Mouse (Mus musculus): Measurements from ENCODE around the gene Bnip2. TPM values are rescaled to one million over a fixed set of nuclear protein-coding genes. Genes with fewer than 3 reads are reported as not detected.

The Bnip2 gene
- polyA plus RNA-seq, 1 experiment: 20.7 TPM

DNA sequence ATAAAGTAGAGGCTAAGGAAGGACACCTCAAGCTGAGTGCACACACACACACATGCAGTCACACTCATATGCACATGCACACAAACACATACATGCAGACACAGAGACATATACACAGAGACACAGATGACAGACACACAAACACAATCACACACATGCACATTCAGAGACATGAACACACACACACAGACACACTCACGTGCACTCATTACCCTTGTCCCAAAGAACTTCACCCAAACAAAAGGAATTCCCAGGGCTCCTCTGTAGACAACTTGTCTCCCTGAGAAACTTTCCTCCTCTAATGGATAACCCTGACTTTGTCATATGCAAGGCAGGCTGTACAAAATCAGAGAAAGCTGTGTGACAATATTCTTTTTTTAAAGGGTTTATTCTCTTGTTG lies 3.7 kb upstream of the Bnip2 start:
- TF ChIP-seq CTCF (IDR thresholded peaks at IDR 0.05; ENCODE audit: control insufficient read depth, insufficient read depth, insufficient replicate concordance, low read depth, low read length): no peak
- no peak for TF ChIP-seq POLR2A (IDR thresholded peaks at IDR 0.05; ENCODE audit: control insufficient read depth, low read depth, low read length)
- H3K4me3 ChIP-seq (ENCODE audit: control insufficient read depth, low read depth, low read length): no peak overlapping the region
- H3K36me3 ChIP-seq (ENCODE audit: control insufficient read depth, insufficient read depth, low read length): no peaks in the 10 kb centered on the region
- H3K27ac ChIP-seq (ENCODE audit: control insufficient read depth, insufficient read depth, low read depth, low read length): no peak overlapping the region
- H3K4me1 ChIP-seq (ENCODE audit: control insufficient read depth, insufficient read depth, low read length): peaks cover 4% of the 10 kb centered on the region; the same call in 1 of the 2 replicates
- no peaks in the 10 kb centered on the region for H3K27me3 ChIP-seq (ENCODE audit: control insufficient read depth, insufficient read depth, low read length)

DNA sequence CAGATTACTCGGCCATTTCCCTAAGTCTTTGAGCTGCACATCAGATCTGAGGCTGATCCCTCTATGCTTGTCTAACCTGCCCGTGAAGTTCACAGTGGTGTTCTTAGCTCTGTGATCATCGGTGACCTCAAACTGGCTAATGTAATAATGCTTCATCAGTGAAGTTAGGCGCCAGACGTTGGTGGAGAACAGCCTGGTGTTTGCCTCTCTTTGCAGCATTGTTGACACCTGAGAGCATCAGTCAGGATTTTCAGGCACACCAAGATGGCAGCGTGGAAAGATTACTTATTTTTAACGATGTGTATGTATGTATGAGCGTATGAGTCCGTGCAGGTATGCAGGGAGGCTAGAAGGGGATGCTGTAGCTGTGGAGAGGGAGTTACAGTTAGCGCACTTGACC lies 3.2 kb upstream of the Bnip2 start:
- TF ChIP-seq CTCF (IDR thresholded peaks at IDR 0.05; ENCODE audit: control insufficient read depth, insufficient read depth, insufficient replicate concordance, low read depth, low read length): no peak
- TF ChIP-seq POLR2A (IDR thresholded peaks at IDR 0.05; ENCODE audit: control insufficient read depth, low read depth, low read length): no peak
- no peak overlapping the region for H3K4me3 ChIP-seq (ENCODE audit: control insufficient read depth, low read depth, low read length)
- H3K36me3 ChIP-seq (ENCODE audit: control insufficient read depth, insufficient read depth, low read length): no peaks in the 10 kb centered on the region
- peaks cover 4% of the 10 kb centered on the region; the same call in 1 of the 2 replicates for H3K4me1 ChIP-seq (ENCODE audit: control insufficient read depth, insufficient read depth, low read length)
- no peaks in the 10 kb centered on the region for H3K27me3 ChIP-seq (ENCODE audit: control insufficient read depth, insufficient read depth, low read length)
- H3K27ac ChIP-seq (ENCODE audit: control insufficient read depth, insufficient read depth, low read depth, low read length): no peak overlapping the region

DNA sequence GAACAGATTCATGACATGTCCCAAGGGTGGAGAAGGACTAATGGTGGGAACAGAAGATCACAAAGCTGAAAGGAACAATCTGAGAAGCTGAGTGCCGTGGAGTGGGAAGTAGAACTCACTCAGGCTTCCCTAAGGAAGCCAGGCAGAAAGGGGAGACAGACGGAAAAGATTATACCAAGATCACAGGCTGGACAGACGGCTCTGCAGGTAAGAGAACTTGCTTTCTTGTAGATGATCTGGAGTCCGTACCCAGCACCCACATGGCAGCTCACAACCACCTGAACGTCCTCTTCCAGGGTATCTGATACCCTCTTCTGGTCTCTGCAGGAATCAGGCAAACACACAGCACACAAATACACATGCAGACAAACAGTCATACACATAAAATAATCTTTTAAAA lies 2.7 kb upstream of the Bnip2 start:
- TF ChIP-seq CTCF (IDR thresholded peaks at IDR 0.05; ENCODE audit: control insufficient read depth, insufficient read depth, insufficient replicate concordance, low read depth, low read length) (no peak), POLR2A (IDR thresholded peaks at IDR 0.05; ENCODE audit: control insufficient read depth, low read depth, low read length) (no peak)
- H3K4me3 ChIP-seq (ENCODE audit: control insufficient read depth, low read depth, low read length): no peak overlapping the region
- H3K4me1 ChIP-seq (ENCODE audit: control insufficient read depth, insufficient read depth, low read length): peaks cover 4% of the 10 kb centered on the region; the same call in 1 of the 2 replicates
- no peak overlapping the region for H3K27ac ChIP-seq (ENCODE audit: control insufficient read depth, insufficient read depth, low read depth, low read length)
- H3K36me3 ChIP-seq (ENCODE audit: control insufficient read depth, insufficient read depth, low read length): no peaks in the 10 kb centered on the region
- no peaks in the 10 kb centered on the region for H3K27me3 ChIP-seq (ENCODE audit: control insufficient read depth, insufficient read depth, low read length)

- TF ChIP-seq CTCF (IDR thresholded peaks at IDR 0.05; ENCODE audit: control insufficient read depth, insufficient read depth, insufficient replicate concordance, low read depth, low read length): no peak
- TF ChIP-seq POLR2A (IDR thresholded peaks at IDR 0.05; ENCODE audit: control insufficient read depth, low read depth, low read length): no peak
- Histone ChIP-seq H3K36me3 (ENCODE audit: control insufficient read depth, insufficient read depth, low read length) (no peaks in the 10 kb centered on the region), H3K27ac (ENCODE audit: control insufficient read depth, insufficient read depth, low read depth, low read length) (no peak overlapping the region)
These were observed 1.7 kb upstream of the Bnip2 start for GRCm38 (mm10) chr9:69987579-69987978.

GRCm38 (mm10) chr9:69988706-69989302 lies 462 bp upstream of the Bnip2 start:
- Histone ChIP-seq H3K4me1 (ENCODE audit: control insufficient read depth, insufficient read depth, low read length) (peaks cover 4% of the 10 kb centered on the region; the same call in 1 of the 2 replicates), H3K27ac (ENCODE audit: control insufficient read depth, insufficient read depth, low read depth, low read length) (peak overlapping the region; percentile 78), H3K4me3 (ENCODE audit: control insufficient read depth, low read depth, low read length) (peak overlapping the region; percentile 97), H3K27me3 (ENCODE audit: control insufficient read depth, insufficient read depth, low read length) (no peaks in the 10 kb centered on the region), H3K36me3 (ENCODE audit: control insufficient read depth, insufficient read depth, low read length) (no peaks in the 10 kb centered on the region)
- no peak for TF ChIP-seq CTCF (IDR thresholded peaks at IDR 0.05; ENCODE audit: control insufficient read depth, insufficient read depth, insufficient replicate concordance, low read depth, low read length)
- no peak for TF ChIP-seq POLR2A (IDR thresholded peaks at IDR 0.05; ENCODE audit: control insufficient read depth, low read depth, low read length)

More at GRCm38 (mm10) chr9:69987579-69987978, 1.7 kb upstream of the Bnip2 start:
- Histone ChIP-seq H3K4me3 (ENCODE audit: control insufficient read depth, low read depth, low read length) (no peak overlapping the region), H3K4me1 (ENCODE audit: control insufficient read depth, insufficient read depth, low read length) (peaks cover 4% of the 10 kb centered on the region; the same call in 1 of the 2 replicates), H3K27me3 (ENCODE audit: control insufficient read depth, insufficient read depth, low read length) (no peaks in the 10 kb centered on the region)

DNA sequence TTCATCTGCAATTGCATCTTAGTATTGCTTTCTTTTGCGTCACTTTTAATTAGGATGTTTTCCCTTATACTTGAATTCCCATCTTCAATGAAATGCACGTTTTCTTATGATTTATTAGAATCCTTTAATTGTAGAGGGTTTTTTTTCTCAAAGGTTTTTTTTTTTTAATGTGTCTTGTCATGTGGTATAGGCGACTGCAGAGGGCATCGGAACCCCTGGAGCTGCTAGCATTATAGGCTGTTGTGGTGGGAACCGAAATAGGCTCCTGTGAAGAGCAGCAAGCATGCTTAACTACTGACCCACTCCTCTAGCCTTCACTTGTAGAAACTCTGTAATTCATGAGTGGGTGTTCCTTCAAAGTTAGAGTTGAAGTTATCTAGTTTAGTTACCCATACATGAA lies 1.1 kb downstream of the Bnip2 start:
- no peak for TF ChIP-seq CTCF (IDR thresholded peaks at IDR 0.05; ENCODE audit: control insufficient read depth, insufficient read depth, insufficient replicate concordance, low read depth, low read length)
- no peaks in the 10 kb centered on the region for H3K27me3 ChIP-seq (ENCODE audit: control insufficient read depth, insufficient read depth, low read length)
- no peak overlapping the region for H3K4me3 ChIP-seq (ENCODE audit: control insufficient read depth, low read depth, low read length)
- no peaks in the 10 kb centered on the region for H3K36me3 ChIP-seq (ENCODE audit: control insufficient read depth, insufficient read depth, low read length)
- H3K27ac ChIP-seq (ENCODE audit: control insufficient read depth, insufficient read depth, low read depth, low read length): no peak overlapping the region
- peaks cover 4% of the 10 kb centered on the region; the same call in 1 of the 2 replicates for H3K4me1 ChIP-seq (ENCODE audit: control insufficient read depth, insufficient read depth, low read length)

DNA sequence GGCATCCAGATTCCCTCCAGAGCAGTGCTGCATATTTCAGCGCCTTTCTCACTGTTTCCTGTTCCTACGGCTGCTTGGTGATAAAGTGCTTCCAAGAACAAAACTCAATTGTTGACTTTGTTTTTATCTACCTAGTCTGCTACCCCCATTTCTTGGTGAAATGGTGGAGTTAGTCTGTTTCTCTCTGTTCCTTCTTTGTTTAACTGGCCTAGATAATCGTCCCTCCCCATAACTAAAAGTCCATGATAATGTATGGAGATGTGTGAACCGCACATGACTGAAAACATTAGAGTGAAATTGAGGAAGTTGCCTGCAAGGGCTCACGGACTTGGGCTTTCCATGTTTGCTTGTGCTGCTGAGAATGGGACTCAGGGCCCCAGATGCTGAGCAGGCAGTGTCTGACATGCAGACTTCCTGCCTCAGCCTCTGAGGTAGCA lies 3.6 kb downstream of the Bnip2 start:
- Histone ChIP-seq H3K36me3 (ENCODE audit: control insufficient read depth, insufficient read depth, low read length) (0 out of 2 replicates have a peak, but pooled peaks cover 3% of the 10 kb centered on the region), H3K4me1 (ENCODE audit: control insufficient read depth, insufficient read depth, low read length) (peaks cover 4% of the 10 kb centered on the region; the same call in 1 of the 2 replicates), H3K4me3 (ENCODE audit: control insufficient read depth, low read depth, low read length) (no peak overlapping the region), H3K27me3 (ENCODE audit: control insufficient read depth, insufficient read depth, low read length) (no peaks in the 10 kb centered on the region), H3K27ac (ENCODE audit: control insufficient read depth, insufficient read depth, low read depth, low read length) (peak overlapping the region; percentile 34; the same call in 1 of the 2 replicates)
- TF ChIP-seq POLR2A (IDR thresholded peaks at IDR 0.05; ENCODE audit: control insufficient read depth, low read depth, low read length): no peak
- no peak for TF ChIP-seq CTCF (IDR thresholded peaks at IDR 0.05; ENCODE audit: control insufficient read depth, insufficient read depth, insufficient replicate concordance, low read depth, low read length)

Data from testis, adult 2 months (tissue).